Mouse (Mus musculus) neural tube, embryonic 12.5 days (tissue): Measurements from ENCODE around the gene 1700001P01Rik. TPM values are rescaled to one million over a fixed set of nuclear protein-coding genes. Genes with fewer than 3 reads are reported as not detected.
A peak's percentile ranks its signal among the peaks of the same experiment; 100 is the strongest.

ENCODE experiments used
- ATAC-seq: fragments of 200-750 bp; cut with Nextera tagmentation; 2 replicates; pipeline ENCODE4 v1.8.0; 2017; ENCODE audit warnings: low read depth, mild to moderate bottlenecking, moderate TSS enrichment, moderate library complexity; ENCODE audit not compliant: low FRiP score
- H3K27ac ChIP-seq: fragments of 300-500 bp; sonication (generic); 2 replicates; pipeline ENCODE4 v1.5.1; 2016
- H3K27me3 ChIP-seq: fragments of 300-500 bp; sonication (generic); replicated peaks from 2 replicates; pipeline ENCODE4 v1.6.1; 2016; ENCODE audit warnings: mild to moderate bottlenecking
- H3K36me3 ChIP-seq: fragments of 300-500 bp; sonication (generic); 2 replicates; pipeline ENCODE4 v1.6.1; 2016; ENCODE audit warnings: mild to moderate bottlenecking
- H3K4me1 ChIP-seq: fragments of 300-500 bp; sonication (generic); 2 replicates; pipeline ENCODE4 v1.6.1; 2016
- H3K4me2 ChIP-seq: fragments of 300-500 bp; sonication (generic); replicated peaks from 2 replicates; pipeline ENCODE4 v1.6.1; 2016; ENCODE audit warnings: mild to moderate bottlenecking
- H3K4me3 ChIP-seq: fragments of 300-500 bp; sonication (generic); 2 replicates; pipeline ENCODE4 v1.5.1; 2016
- H3K9ac ChIP-seq: fragments of 300-500 bp; sonication (generic); 2 replicates; pipeline ENCODE4 v1.6.1; 2016; ENCODE audit warnings: mild to moderate bottlenecking
- H3K9me3 ChIP-seq: fragments of 300-500 bp; sonication (generic); 2 replicates; pipeline ENCODE4 v1.6.1; 2016; ENCODE audit warnings: mild to moderate bottlenecking
- WGBS: fragments of 180-500 bp; shearing (Covaris S2); methylation state at CpG from one replicate; pipeline ENCODE4 v1.1.7; 2016; 5-methylcytosine and 5-hydroxymethylcytosine counted together
- polyA plus RNA-seq: library from polyadenylated mRNA; unstranded; fragments of >200 nt; fragmentation: Nextera tagmentation; extraction: Ambion mirVana; gene quantifications from 2 replicates; pipeline ENCODE4 v1.2.1, GENCODE M21; 2016

1700001P01Rik gene
- polyA plus RNA-seq, 1 experiment from 2014 or later = 0.56 TPM

- Histone ChIP-seq H3K27me3 (no peaks in the 10 kb centered on the region), H3K9ac (no peak overlapping the region), H3K9me3 (no peaks in the 10 kb centered on the region), H3K4me3 (no peak overlapping the region), H3K4me2 (peak overlapping the region; percentile 25; the same call in 1 of the 2 replicates), H3K4me1 (peaks cover 82% of the 10 kb centered on the region), H3K36me3 (peaks cover 24% of the 10 kb centered on the region), H3K27ac (no peak overlapping the region)
- no peak for ATAC-seq
- 75% methylated on average over 2 of the region's 2 CpGs for WGBS
These were observed 32.4 kb upstream of the 1700001P01Rik start for GRCm38 (mm10) chr11:97808093-97808492.

GRCm38 (mm10) chr11:97807626-97808025, 31.9 kb upstream of the 1700001P01Rik start:
- peaks cover 22% of the 10 kb centered on the region for H3K36me3 ChIP-seq
- ATAC-seq = no peak
- WGBS = 52% methylated on average over 6 of the region's 6 CpGs
- H3K9me3 ChIP-seq = no peaks in the 10 kb centered on the region
- peaks cover 79% of the 10 kb centered on the region for H3K4me1 ChIP-seq
- H3K4me2 ChIP-seq = peak overlapping the region; percentile 25; the same call in 1 of the 2 replicates
- H3K9ac ChIP-seq = no peak overlapping the region
- H3K27me3 ChIP-seq = no peaks in the 10 kb centered on the region
- no peak overlapping the region for H3K27ac ChIP-seq
- H3K4me3 ChIP-seq = no peak overlapping the region

- peaks cover 22% of the 10 kb centered on the region for H3K36me3 ChIP-seq
These were observed 30.9 kb upstream of the 1700001P01Rik start for GRCm38 (mm10) chr11:97806613-97806964.

GRCm38 (mm10) chr11:97805662-97806612, 30.2 kb upstream of the 1700001P01Rik start:
- Histone ChIP-seq H3K9me3 (no peaks in the 10 kb centered on the region), H3K4me2 (peak overlapping the region; percentile 47), H3K4me3 (no peak overlapping the region), H3K4me1 (peaks cover 79% of the 10 kb centered on the region), H3K27ac (0 out of 2 replicates have a peak overlapping the region, but pooled peaks have one; percentile 3), H3K27me3 (no peaks in the 10 kb centered on the region), H3K36me3 (peaks cover 22% of the 10 kb centered on the region), H3K9ac (no peak overlapping the region)
- 52% methylated on average over 15 of the region's 15 CpGs for WGBS
- ATAC-seq = peak; percentile 31; the same call in 1 of the 2 replicates

More at GRCm38 (mm10) chr11:97806613-97806964, 30.9 kb upstream of the 1700001P01Rik start:
- Histone ChIP-seq H3K9ac (no peak overlapping the region), H3K4me3 (no peak overlapping the region), H3K4me2 (peak overlapping the region; percentile 47), H3K27me3 (no peaks in the 10 kb centered on the region), H3K4me1 (peaks cover 79% of the 10 kb centered on the region), H3K9me3 (no peaks in the 10 kb centered on the region), H3K27ac (no peak overlapping the region)
- WGBS = 75% methylated on average over 7 of the region's 7 CpGs
- no peak for ATAC-seq

GRCm38 (mm10) chr11:97804841-97805661, 29.3 kb upstream of the 1700001P01Rik start:
- Histone ChIP-seq H3K9ac (no peak overlapping the region), H3K27me3 (no peaks in the 10 kb centered on the region), H3K27ac (no peak overlapping the region), H3K9me3 (no peaks in the 10 kb centered on the region), H3K36me3 (peaks cover 22% of the 10 kb centered on the region), H3K4me2 (peak overlapping the region; percentile 47), H3K4me1 (peaks cover 79% of the 10 kb centered on the region), H3K4me3 (no peak overlapping the region)
- WGBS = 31% methylated on average over 9 of the region's 9 CpGs
- no peak for ATAC-seq

- peaks cover 16% of the 10 kb centered on the region for H3K36me3 ChIP-seq
- H3K9ac ChIP-seq = no peak overlapping the region
- H3K4me1 ChIP-seq = peaks cover 72% of the 10 kb centered on the region
- no peak overlapping the region for H3K4me3 ChIP-seq
- no peak for ATAC-seq
- H3K9me3 ChIP-seq = no peaks in the 10 kb centered on the region
- no peaks in the 10 kb centered on the region for H3K27me3 ChIP-seq
- H3K4me2 ChIP-seq = no peak overlapping the region
- WGBS = 83% methylated on average over 5 of the region's 5 CpGs
- no peak overlapping the region for H3K27ac ChIP-seq
These were observed 28.1 kb upstream of the 1700001P01Rik start for GRCm38 (mm10) chr11:97803847-97804246.

GRCm38 (mm10) chr11:97802495-97802894, 26.8 kb upstream of the 1700001P01Rik start:
- Histone ChIP-seq H3K4me3 (no peak overlapping the region), H3K27me3 (no peaks in the 10 kb centered on the region), H3K27ac (no peak overlapping the region), H3K9me3 (no peaks in the 10 kb centered on the region), H3K4me2 (peak overlapping the region; percentile 84), H3K9ac (no peak overlapping the region), H3K4me1 (peaks cover 59% of the 10 kb centered on the region), H3K36me3 (peaks cover 5% of the 10 kb centered on the region)
- ATAC-seq = no peak
- WGBS = 41% methylated on average over 6 of the region's 6 CpGs

GRCm38 (mm10) chr11:97802194-97802470, 26.4 kb upstream of the 1700001P01Rik start:
- Histone ChIP-seq H3K27me3 (no peaks in the 10 kb centered on the region), H3K27ac (no peak overlapping the region), H3K4me2 (peak overlapping the region; percentile 84), H3K9me3 (no peaks in the 10 kb centered on the region), H3K4me1 (peaks cover 56% of the 10 kb centered on the region), H3K9ac (no peak overlapping the region), H3K36me3 (peaks cover 4% of the 10 kb centered on the region), H3K4me3 (peak overlapping the region; percentile 81; the same call in 1 of the 2 replicates)
- 56% methylated on average over 1 of the region's 1 CpGs for WGBS
- no peak for ATAC-seq

GRCm38 (mm10) chr11:97801409-97802193, 25.9 kb upstream of the 1700001P01Rik start:
- no peak for ATAC-seq
- Histone ChIP-seq H3K9ac (peak overlapping the region; percentile 81; the same call in 1 of the 2 replicates), H3K27me3 (no peaks in the 10 kb centered on the region), H3K27ac (peak overlapping the region; percentile 88; the same call in 1 of the 2 replicates), H3K36me3 (no peaks in the 10 kb centered on the region), H3K9me3 (no peaks in the 10 kb centered on the region), H3K4me2 (peak overlapping the region; percentile 84), H3K4me3 (peak overlapping the region; percentile 81), H3K4me1 (peaks cover 52% of the 10 kb centered on the region)
- 22% methylated on average over 8 of the region's 8 CpGs for WGBS

GRCm38 (mm10) chr11:97800691-97801408, 25.1 kb upstream of the 1700001P01Rik start:
- H3K9me3 ChIP-seq = no peaks in the 10 kb centered on the region
- no peak for ATAC-seq
- H3K9ac ChIP-seq = peak overlapping the region; percentile 81
- peak overlapping the region; percentile 88 for H3K27ac ChIP-seq
- peak overlapping the region; percentile 81 for H3K4me3 ChIP-seq
- no peaks in the 10 kb centered on the region for H3K27me3 ChIP-seq
- H3K4me2 ChIP-seq = peak overlapping the region; percentile 84
- H3K4me1 ChIP-seq = peaks cover 45% of the 10 kb centered on the region
- no peaks in the 10 kb centered on the region for H3K36me3 ChIP-seq
- 6% methylated on average over 17 of the region's 17 CpGs for WGBS

GRCm38 (mm10) chr11:97799994-97800690, 24.4 kb upstream of the 1700001P01Rik start:
- WGBS = 1% methylated on average over 36 of the region's 43 CpGs
- no peaks in the 10 kb centered on the region for H3K36me3 ChIP-seq

More at GRCm38 (mm10) chr11:97799994-97800690, 24.4 kb upstream of the 1700001P01Rik start:
- Histone ChIP-seq H3K4me1 (peaks cover 38% of the 10 kb centered on the region), H3K9me3 (no peaks in the 10 kb centered on the region), H3K9ac (peak overlapping the region; percentile 81), H3K4me2 (peak overlapping the region; percentile 84), H3K27ac (peak overlapping the region; percentile 88), H3K4me3 (peak overlapping the region; percentile 81), H3K27me3 (no peaks in the 10 kb centered on the region)
- peak; percentile 48 for ATAC-seq
